Mouse (Mus musculus): ENCODE results near the gene Dntt.

DNA sequence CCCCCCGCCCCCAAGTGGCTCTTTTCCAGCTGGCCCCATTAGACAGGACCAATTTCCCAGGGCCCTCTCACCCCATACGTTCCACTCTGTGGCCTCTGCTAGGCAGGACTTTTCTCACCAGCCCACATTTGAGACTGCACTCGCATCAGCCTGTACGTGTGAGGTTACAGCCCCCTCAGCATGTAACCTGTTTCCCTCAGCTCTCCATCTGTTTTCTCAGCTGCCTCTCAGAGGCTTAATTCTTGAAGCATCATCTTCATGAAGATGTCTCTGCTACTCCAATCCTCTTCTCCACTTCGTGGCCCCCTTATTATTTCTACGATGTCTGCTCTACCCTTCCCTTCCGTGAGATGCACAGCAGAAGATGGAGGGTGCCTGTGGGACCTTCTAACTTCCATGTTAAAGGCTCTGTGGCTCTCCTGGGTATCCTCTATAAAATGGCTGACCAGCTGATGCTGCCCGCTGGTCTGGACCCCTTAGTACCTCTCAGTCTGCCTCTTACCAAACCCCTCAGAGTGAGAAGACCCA, 36.5 kb upstream of the Dntt start:
- TF ChIP-seq POLR2A (IDR thresholded peaks at IDR 0.05; ENCODE audit: insufficient read depth, low read depth, low read length), result no peak
- no peak for TF ChIP-seq CTCF (IDR thresholded peaks at IDR 0.05; ENCODE audit: insufficient read depth, low read depth, low read length)

Data from olfactory bulb, adult 2 months (tissue).